Mouse (Mus musculus) cortical plate, adult 2 months (tissue): ENCODE measurements around the gene Abcg5.

Source experiments
- CTCF ChIP-seq: fragments of 200-500 bp; IDR thresholded peaks from 2 replicates; pipeline ENCODE4 v1.5.1; 2011; ENCODE audit warnings: mild to moderate bottlenecking, control low read depth, low read length; ENCODE audit not compliant: insufficient read depth; ENCODE audit errors: extremely low read depth
- POLR2A ChIP-seq: fragments of 200-500 bp; IDR thresholded peaks from 2 replicates; pipeline ENCODE4 v1.6.1; 2011; ENCODE audit warnings: mild to moderate bottlenecking, low read length, control low read depth; ENCODE audit not compliant: insufficient read depth; ENCODE audit errors: extremely low read depth

DNA sequence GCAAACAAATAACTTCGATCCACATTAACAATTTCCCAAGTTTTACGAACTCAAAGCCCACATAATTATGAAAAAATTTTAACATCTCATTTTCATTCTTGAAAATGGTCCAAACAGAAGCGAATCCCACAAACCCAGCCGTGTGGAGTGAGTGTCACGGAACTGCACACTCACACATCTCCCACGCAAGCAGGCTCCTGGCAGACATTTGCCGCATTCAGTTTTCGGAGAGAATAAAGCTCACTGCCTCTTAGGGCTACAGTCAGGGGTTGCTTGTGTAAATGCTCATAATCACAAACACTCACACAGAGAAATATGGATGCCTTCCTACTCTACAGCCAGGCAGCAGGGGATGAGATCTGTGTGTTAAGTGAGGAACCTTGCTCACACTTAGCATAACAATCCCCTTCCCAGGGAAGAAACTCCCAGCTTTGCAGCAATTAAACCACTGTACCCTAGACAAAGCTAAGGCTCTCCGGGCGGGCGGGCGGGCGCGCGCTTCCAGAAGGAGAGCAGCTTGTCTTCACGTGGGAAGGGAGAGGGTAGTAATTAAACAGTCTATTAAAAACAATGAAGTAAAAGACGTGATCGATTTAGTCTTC lies 30.9 kb upstream of the Abcg5 start:
- TF ChIP-seq CTCF (no peak), POLR2A (no peak)
